Mouse (Mus musculus): ENCODE results near the gene Gjb4. TPM values are rescaled to one million over a fixed set of nuclear protein-coding genes. Genes with fewer than 3 reads are reported as not detected.

Gjb4 gene
- polyA plus RNA-seq, 1 experiment from 2014 or later: not detected

DNA sequence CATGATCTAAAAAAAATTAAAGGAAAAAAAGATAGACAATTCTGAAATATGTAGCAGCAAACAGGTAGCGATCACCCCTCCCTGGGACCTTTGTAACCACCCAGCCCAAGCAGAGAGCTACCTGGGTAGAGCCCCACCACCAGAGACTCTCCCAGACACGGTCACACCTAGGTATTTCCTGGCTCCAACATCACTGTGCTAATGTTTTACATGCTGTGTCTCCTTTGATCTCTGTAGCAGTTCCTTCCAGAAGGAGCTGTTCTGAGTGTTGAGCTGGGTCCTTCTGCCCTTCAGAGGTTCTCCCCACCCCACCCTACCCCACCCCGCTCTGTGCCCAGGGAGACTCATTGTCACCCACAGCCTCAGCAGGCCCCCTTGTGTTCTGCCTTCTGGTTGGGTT lies 30.2 kb downstream of the Gjb4 start:
- Histone ChIP-seq H3K27me3 (peaks cover 37% of the 10 kb centered on the region), H3K4me1 (replicated peaks) (no peaks in the 10 kb centered on the region), H3K4me3 (no peak overlapping the region), H3K9me3 (no peaks in the 10 kb centered on the region), H3K27ac (no peak overlapping the region), H3K36me3 (no peaks in the 10 kb centered on the region), H3K9ac (no peak overlapping the region), H3K4me2 (no peak overlapping the region)
- no peak for ATAC-seq (ENCODE audit: low FRiP score)
- 91% methylated on average over 3 of the region's 3 CpGs for WGBS

DNA sequence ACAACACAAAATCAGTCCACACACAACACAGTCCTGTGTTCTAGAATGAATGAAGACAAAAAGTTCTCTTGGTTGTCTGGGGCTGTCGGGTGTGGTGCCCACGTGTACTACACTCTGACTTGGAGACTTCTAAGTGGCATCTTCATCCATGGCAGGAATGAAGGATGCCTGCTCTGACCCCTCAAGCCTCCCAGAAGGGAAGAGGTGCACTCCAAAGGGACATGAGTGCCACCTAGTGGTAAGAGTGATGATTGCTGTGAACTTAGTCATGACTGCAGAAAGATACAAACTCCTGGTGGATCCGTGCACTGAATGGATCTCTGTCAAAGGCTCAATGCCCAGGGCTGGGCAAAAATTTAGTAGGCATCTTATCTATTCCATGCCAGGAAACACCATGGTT lies 34.3 kb downstream of the Gjb4 start:
- Histone ChIP-seq H3K4me3 (no peak overlapping the region), H3K4me1 (replicated peaks) (no peaks in the 10 kb centered on the region), H3K9ac (no peak overlapping the region), H3K36me3 (no peaks in the 10 kb centered on the region), H3K4me2 (no peak overlapping the region), H3K27me3 (peaks cover 7% of the 10 kb centered on the region), H3K27ac (no peak overlapping the region), H3K9me3 (no peaks in the 10 kb centered on the region)
- WGBS: 11% methylated on average over 3 of the region's 3 CpGs
- 0 out of 2 replicates have a peak, but pooled peaks have one; percentile 28 for ATAC-seq (ENCODE audit: low FRiP score)

DNA sequence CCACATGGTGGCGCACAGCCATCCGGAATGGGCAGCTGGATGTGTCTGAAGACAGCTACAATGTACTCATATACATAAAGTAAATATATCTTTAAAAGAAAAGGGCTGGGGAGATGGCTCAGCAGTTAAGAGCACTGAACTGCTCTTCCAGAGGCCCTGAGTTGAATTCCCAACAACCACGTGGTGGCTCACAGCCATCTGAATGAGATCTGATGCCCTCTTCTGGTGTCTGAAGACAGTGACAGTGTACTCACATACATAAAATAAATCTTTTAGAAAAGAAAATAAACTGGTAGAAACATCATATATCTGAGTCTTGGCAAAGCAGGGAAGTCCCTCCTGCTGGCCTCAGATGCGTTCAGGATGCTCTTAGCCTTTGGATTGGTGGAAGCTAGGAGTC lies 36.7 kb downstream of the Gjb4 start:
- H3K36me3 ChIP-seq: no peaks in the 10 kb centered on the region
- H3K27me3 ChIP-seq: peaks cover 21% of the 10 kb centered on the region
- H3K4me3 ChIP-seq: no peak overlapping the region
- no peak overlapping the region for H3K27ac ChIP-seq
- ATAC-seq (ENCODE audit: low FRiP score): no peak
- no peak overlapping the region for H3K4me2 ChIP-seq
- H3K4me1 ChIP-seq (replicated peaks): peaks cover 18% of the 10 kb centered on the region
- H3K9ac ChIP-seq: no peak overlapping the region
- WGBS: 61% methylated on average over 4 of the region's 4 CpGs
- no peaks in the 10 kb centered on the region for H3K9me3 ChIP-seq

DNA sequence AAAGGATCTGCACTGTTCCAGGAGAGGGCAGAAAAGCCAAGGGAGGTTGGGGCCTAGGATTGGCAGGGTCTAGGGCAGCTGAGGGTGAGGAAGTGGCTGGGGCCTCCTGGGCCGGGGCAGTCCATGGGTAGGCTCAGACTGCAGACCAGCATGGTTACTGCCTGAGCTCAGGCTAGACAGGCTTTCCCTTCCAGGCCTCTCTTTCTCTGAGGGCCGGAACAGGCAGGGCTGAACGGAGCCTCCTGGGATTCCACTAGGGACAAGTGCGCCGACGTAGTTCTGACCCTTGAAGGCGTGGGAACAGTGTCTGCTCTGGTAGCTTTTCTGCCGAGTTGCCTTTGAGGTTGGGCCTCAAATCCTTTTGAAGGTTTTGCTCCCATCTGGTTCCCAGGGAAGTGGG lies 38.1 kb downstream of the Gjb4 start:
- Histone ChIP-seq H3K27ac (no peak overlapping the region), H3K9me3 (no peaks in the 10 kb centered on the region), H3K4me1 (replicated peaks) (peaks cover 24% of the 10 kb centered on the region), H3K4me2 (no peak overlapping the region), H3K36me3 (no peaks in the 10 kb centered on the region), H3K9ac (no peak overlapping the region), H3K4me3 (no peak overlapping the region), H3K27me3 (peaks cover 26% of the 10 kb centered on the region)
- 88% methylated on average over 8 of the region's 8 CpGs for WGBS
- no peak for ATAC-seq (ENCODE audit: low FRiP score)

DNA sequence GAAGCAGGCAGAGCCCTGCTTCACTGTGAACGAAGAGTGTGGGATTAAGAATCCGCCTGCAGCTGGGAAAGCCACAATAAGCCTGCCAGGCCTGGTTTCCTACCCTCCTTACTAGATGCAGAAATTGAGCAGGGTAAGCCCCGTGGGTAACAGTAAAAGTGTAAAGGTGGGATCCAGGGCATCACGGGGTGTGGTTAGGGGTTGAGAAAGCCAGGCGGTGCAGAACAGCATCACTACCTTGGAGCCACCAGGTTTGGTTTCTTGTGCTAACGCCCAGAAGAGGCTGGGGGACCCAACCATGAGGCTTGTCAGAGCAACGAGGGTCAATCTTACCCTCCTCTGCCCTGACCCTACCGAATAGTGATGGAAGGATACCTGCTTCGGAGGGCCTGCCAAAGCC lies 39.3 kb downstream of the Gjb4 start:
- H3K4me1 ChIP-seq (replicated peaks): peaks cover 24% of the 10 kb centered on the region
- H3K9me3 ChIP-seq: no peaks in the 10 kb centered on the region
- peak overlapping the region; percentile 74; the same call in 1 of the 2 replicates for H3K9ac ChIP-seq
- H3K4me3 ChIP-seq: no peak overlapping the region
- WGBS: 45% methylated on average over 9 of the region's 9 CpGs
- no peaks in the 10 kb centered on the region for H3K36me3 ChIP-seq
- H3K4me2 ChIP-seq: peak overlapping the region; percentile 77; the same call in 1 of the 2 replicates
- ATAC-seq (ENCODE audit: low FRiP score): no peak
- peaks cover 26% of the 10 kb centered on the region for H3K27me3 ChIP-seq
- H3K27ac ChIP-seq: no peak overlapping the region

DNA sequence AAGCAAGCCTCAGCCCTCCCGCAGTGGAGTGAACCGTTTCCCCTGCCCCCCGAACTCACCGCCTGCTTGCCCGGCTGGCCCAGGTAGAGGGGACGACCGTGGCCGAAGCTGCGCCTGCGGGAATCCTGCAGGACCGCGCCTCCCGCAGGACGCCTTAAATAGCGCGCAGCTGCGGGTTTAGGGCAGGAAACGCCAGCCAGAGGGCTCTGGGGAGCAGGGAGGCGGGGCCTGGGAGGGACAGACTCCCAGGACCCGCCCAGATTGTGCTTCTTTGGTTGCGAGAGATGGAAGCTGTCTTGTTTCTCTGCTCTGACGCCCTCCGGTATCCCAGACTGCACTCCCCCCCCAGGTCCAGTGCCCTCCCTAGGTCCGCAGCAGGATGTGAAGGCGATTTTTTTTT lies 40.0 kb downstream of the Gjb4 start, which contains the start of gene Gja4:
Gene Gja4, minus strand, starts transcription at position 179 of the 400 bp plus-strand sequence.
- Histone ChIP-seq H3K36me3 (no peaks in the 10 kb centered on the region), H3K27ac (no peak within 1 kb of the TSS), H3K4me1 (replicated peaks) (peaks cover 24% of the 10 kb centered on the region), H3K27me3 (peaks cover 26% of the 10 kb centered on the region), H3K9ac (peak within 1 kb of the TSS; percentile 74), H3K4me2 (peak within 1 kb of the TSS; percentile 77), H3K4me3 (peak within 1 kb of the TSS; percentile 52), H3K9me3 (no peaks in the 10 kb centered on the region)
- ATAC-seq (ENCODE audit: low FRiP score): peak; percentile 82
- under 1% methylated on average over 25 of the region's 25 CpGs for WGBS

DNA sequence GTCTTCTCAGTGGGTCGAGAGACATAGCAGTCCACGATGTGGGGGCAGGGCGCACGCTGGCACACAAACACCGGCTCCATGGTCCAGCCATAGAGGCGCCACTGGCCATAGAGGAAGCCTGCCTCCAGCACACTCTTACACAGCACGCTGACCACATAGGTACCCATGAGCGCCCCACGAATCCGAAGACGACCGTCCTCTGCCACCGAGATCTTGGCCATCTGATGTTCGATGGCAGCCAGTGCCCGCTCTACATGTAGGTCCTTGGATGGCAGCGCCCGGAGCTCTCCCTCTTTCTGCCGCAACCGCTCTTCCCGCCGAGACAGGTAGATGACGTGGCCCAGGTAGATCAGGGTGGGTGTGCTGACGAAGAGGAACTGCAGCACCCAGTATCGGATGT lies 41.5 kb downstream of the Gjb4 start:
- H3K27ac ChIP-seq: no peak overlapping the region
- H3K9ac ChIP-seq: no peak overlapping the region
- WGBS: 75% methylated on average over 24 of the region's 24 CpGs

DNA sequence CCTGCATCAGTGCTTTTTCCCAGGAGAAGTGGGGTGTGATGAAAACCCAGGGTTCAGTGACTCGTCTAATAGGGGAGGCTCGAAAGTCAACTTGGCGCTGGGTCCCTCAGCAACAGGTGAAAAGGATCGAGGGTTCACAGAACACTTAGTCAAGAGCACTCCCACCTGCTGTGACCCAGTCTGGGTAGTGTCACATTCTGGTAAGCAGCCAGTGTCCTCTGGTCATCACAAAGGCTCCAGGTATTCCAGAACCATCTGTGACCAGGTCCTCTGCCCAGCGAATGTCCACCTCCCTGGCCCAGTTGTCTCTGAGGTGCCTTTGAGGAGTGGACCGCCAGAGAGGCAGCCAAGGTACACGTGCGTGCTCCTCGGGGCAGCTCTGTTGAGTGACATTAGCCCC lies 42.3 kb downstream of the Gjb4 start:
- ATAC-seq (ENCODE audit: low FRiP score): no peak
- no peak overlapping the region for H3K4me2 ChIP-seq
- no peak overlapping the region for H3K27ac ChIP-seq
- H3K4me1 ChIP-seq (replicated peaks): peaks cover 24% of the 10 kb centered on the region
- no peaks in the 10 kb centered on the region for H3K36me3 ChIP-seq
- no peak overlapping the region for H3K9ac ChIP-seq
- 63% methylated on average over 9 of the region's 9 CpGs for WGBS
- H3K9me3 ChIP-seq: no peaks in the 10 kb centered on the region
- H3K4me3 ChIP-seq: no peak overlapping the region
- peaks cover 26% of the 10 kb centered on the region for H3K27me3 ChIP-seq

More for the DNA sequence above, 41.5 kb downstream of the Gjb4 start:
- H3K4me1 ChIP-seq (replicated peaks): peaks cover 24% of the 10 kb centered on the region
- H3K27me3 ChIP-seq: peaks cover 26% of the 10 kb centered on the region
- H3K9me3 ChIP-seq: no peaks in the 10 kb centered on the region
- H3K36me3 ChIP-seq: no peaks in the 10 kb centered on the region
- H3K4me2 ChIP-seq: peak overlapping the region; percentile 77
- ATAC-seq (ENCODE audit: low FRiP score): no peak
- no peak overlapping the region for H3K4me3 ChIP-seq

DNA sequence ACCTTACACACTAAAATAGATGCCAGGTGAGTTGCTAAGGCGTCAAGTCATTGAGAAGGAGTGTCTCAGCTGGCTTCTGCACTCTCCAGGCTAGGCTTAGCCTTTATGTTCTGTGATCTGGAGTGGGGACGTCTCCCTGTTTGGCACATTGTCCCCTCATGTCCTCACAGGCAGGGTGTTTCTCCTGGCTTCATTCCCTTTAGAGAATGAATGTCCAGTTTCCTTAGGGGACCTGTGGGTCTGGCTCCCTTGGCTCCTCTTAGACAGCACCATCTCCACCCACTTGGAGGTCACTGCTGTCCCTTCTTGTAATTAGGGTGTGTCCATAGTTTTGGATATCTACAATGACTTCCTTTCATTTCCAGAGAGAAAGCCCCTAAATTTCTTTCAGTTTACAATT lies 47.0 kb downstream of the Gjb4 start:
- Histone ChIP-seq H3K4me1 (replicated peaks) (0 out of 2 replicates have a peak, but pooled peaks cover 6% of the 10 kb centered on the region), H3K36me3 (no peaks in the 10 kb centered on the region)
- 79% methylated on average over 2 of the region's 2 CpGs for WGBS

DNA sequence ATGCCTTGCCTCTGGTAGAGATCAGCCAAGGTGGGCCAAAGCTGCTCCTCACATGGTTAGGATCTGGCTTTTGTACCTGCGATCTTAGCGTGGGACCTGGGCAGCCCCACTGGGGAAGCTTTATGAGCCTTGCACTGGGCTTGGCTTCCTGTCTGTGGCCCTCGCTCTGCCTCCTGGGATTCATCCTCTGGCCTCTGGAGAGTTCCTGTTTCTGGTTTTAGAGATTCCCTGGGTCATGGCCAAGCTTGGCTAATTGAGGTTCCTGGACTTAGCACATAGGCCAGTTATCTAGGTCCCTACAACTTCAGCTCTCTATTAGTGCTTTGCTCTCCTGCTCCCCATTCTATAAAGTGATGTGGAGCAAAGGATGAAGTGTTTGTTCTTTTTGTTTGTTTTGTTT lies 50.1 kb downstream of the Gjb4 start:
- ATAC-seq (ENCODE audit: low FRiP score): no peak
- Histone ChIP-seq H3K4me3 (no peak overlapping the region), H3K4me1 (replicated peaks) (no peaks in the 10 kb centered on the region), H3K4me2 (no peak overlapping the region), H3K27ac (no peak overlapping the region), H3K36me3 (no peaks in the 10 kb centered on the region), H3K9ac (no peak overlapping the region), H3K9me3 (no peaks in the 10 kb centered on the region), H3K27me3 (no peaks in the 10 kb centered on the region)
- WGBS: 88% methylated on average over 3 of the region's 3 CpGs

More for the DNA sequence above, 47.0 kb downstream of the Gjb4 start:
- H3K27ac ChIP-seq: no peak overlapping the region
- ATAC-seq (ENCODE audit: low FRiP score): no peak
- peaks cover 6% of the 10 kb centered on the region for H3K27me3 ChIP-seq
- no peak overlapping the region for H3K4me3 ChIP-seq
- no peak overlapping the region for H3K4me2 ChIP-seq
- H3K9me3 ChIP-seq: no peaks in the 10 kb centered on the region
- no peak overlapping the region for H3K9ac ChIP-seq

Other genes starting within 250 kb of the Gjb4 start
- 20.5 and 21.5 TPM in 2 replicates for gene Tmem35b, start 230.4 kb downstream of the Gjb4 start, polyA plus RNA-seq (2015; fragmentation: Nextera tagmentation; extraction: Ambion mirVana)
- 13.1 and 13.4 TPM in 2 replicates for gene Dlgap3, start 184.9 kb downstream of the Gjb4 start, polyA plus RNA-seq (2015; fragmentation: Nextera tagmentation; extraction: Ambion mirVana)
- gene Smim12, start 110.3 kb downstream of the Gjb4 start, polyA plus RNA-seq (2015; fragmentation: Nextera tagmentation; extraction: Ambion mirVana): 55.6 and 56.1 TPM in 2 replicates
- gene Gja4, start 40.0 kb downstream of the Gjb4 start, polyA plus RNA-seq (2015; fragmentation: Nextera tagmentation; extraction: Ambion mirVana): 20.6 and 23.4 TPM in 2 replicates
- 0.30 and 0.54 TPM in 2 replicates for gene Gjb3, start 23.2 kb downstream of the Gjb4 start, polyA plus RNA-seq (2015; fragmentation: Nextera tagmentation; extraction: Ambion mirVana)
- 0.18 and 0.25 TPM in 2 replicates for gene Gjb5, start 4.1 kb upstream of the Gjb4 start, polyA plus RNA-seq (2015; fragmentation: Nextera tagmentation; extraction: Ambion mirVana)

All from hindbrain, embryonic 13.5 days (tissue).